Mouse (Mus musculus) bone marrow macrophage, adult 2 months (primary cell): ENCODE measurements around the gene Ppil6.

Experiments used
- CTCF ChIP-seq: IDR thresholded peaks from 2 replicates; pipeline ENCODE4 v1.5.1; 2012; ENCODE audit warnings: low read depth, mild to moderate bottlenecking, low read length, moderate library complexity
- POLR2A ChIP-seq: IDR thresholded peaks from 2 replicates; pipeline ENCODE4 v1.6.1; 2012; ENCODE audit warnings: mild to moderate bottlenecking, low read depth, low read length, borderline replicate concordance

GRCm38 (mm10) chr10:41470693-41471092 lies 19.5 kb upstream of the Ppil6 start:
- no peak for TF ChIP-seq POLR2A
- no peak for TF ChIP-seq CTCF
